In genomic region chr11:101581081-101581764, GRCm38 (mm10) we compare ENCODE assay signal across 22 mouse cellular contexts. TPM values are rescaled to one million over a fixed set of nuclear protein-coding genes. Genes with fewer than 3 reads are reported as not detected.
DNase-seq lines count a peak whose midpoint lies in the region; ATAC-seq lines count a peak whose summit lies in the region.
"Had no signal": no experiment of that assay in that cellular context is flagged by ENCODE, and none has a peak within 500 bp of the region (broad histone marks: within the 10 kb centered on the region; RNA-seq: fewer than 3 reads in every experiment).

No protein-coding gene starts in this region.

- H3K4me3 ChIP-seq in intestine, embryonic 14.5 days (ENCODE audit: low read depth, low read length), result no peak overlapping the region
- no peak overlapping the region for H3K4me3 ChIP-seq in intestine, embryonic 15.5 days (replicated peaks)
- H3K4me3 ChIP-seq in liver, embryonic 12.5 days, result no peak overlapping the region
- no peak overlapping the region for H3K4me3 ChIP-seq in hindbrain, embryonic 14.5 days (replicated peaks; ENCODE audit: low read length)

- no peak overlapping the region for H3K27ac ChIP-seq in intestine, embryonic 14.5 days (ENCODE audit: low read depth)
- no peak overlapping the region for H3K27ac ChIP-seq in intestine, embryonic 15.5 days
- H3K27ac ChIP-seq in liver, embryonic 12.5 days, result 0 out of 2 replicates have a peak overlapping the region, but pooled peaks have one; percentile 54
- no peak overlapping the region for H3K27ac ChIP-seq in hindbrain, embryonic 14.5 days
- H3K27ac ChIP-seq: hindbrain, embryonic 12.5 days; neural tube, embryonic 13.5 days had no signal

- no peak for ATAC-seq in intestine, embryonic 14.5 days (replicated peaks; ENCODE audit: low FRiP score, low TSS enrichment, low read depth)
- no peak for ATAC-seq in intestine, embryonic 15.5 days
- no peak for ATAC-seq in liver, embryonic 12.5 days
- peak; percentile 58; the same call in 1 of the 2 replicates for ATAC-seq in megakaryocyte, adult 5-6 weeks (ENCODE audit: poor library complexity, severe bottlenecking)
- no peak for ATAC-seq in hindbrain, embryonic 14.5 days (ENCODE audit: low FRiP score)
- ATAC-seq: forebrain, embryonic 16.5 days had no signal

- no peak for DNase-seq in intestine, embryonic 14.5 days (ENCODE audit: low spot score)
- peak; percentile 53 for DNase-seq in ZHBTc4 (ENCODE audit: low read depth, low spot score)
- no peak for DNase-seq in ovary, adult 18-20 months (ENCODE audit: low spot score)
- no peak for DNase-seq in hindbrain, embryonic 14.5 days (ENCODE audit: low spot score)
- DNase-seq in gastrocnemius, adult 8-10 months (ENCODE audit: low spot score in 2 of 2), result no peak
- DNase-seq: cerebellum, adult 9-11 months had no signal

- no peak overlapping the region for H3K9ac ChIP-seq in intestine, embryonic 14.5 days (ENCODE audit: low read length)
- no peak overlapping the region for H3K9ac ChIP-seq in intestine, embryonic 15.5 days
- H3K9ac ChIP-seq in liver, embryonic 12.5 days, result peak overlapping the region; percentile 39; the same call in 1 of the 2 replicates
- no peak overlapping the region for H3K9ac ChIP-seq in hindbrain, embryonic 14.5 days

- H3K4me2 ChIP-seq in intestine, embryonic 14.5 days (ENCODE audit: low read length), result peak overlapping the region; percentile 64; the same call in 1 of the 2 replicates
- H3K4me2 ChIP-seq in intestine, embryonic 15.5 days (replicated peaks), result no peak overlapping the region
- H3K4me2 ChIP-seq in liver, embryonic 12.5 days, result peak overlapping the region; percentile 74
- H3K4me2 ChIP-seq in hindbrain, embryonic 14.5 days (replicated peaks), result no peak overlapping the region

- no peaks in the 10 kb centered on the region for H3K4me1 ChIP-seq in intestine, embryonic 14.5 days (replicated peaks; ENCODE audit: control insufficient read depth, insufficient read depth, low read length)
- 0 out of 2 replicates have a peak, but pooled peaks cover 8% of the 10 kb centered on the region for H3K4me1 ChIP-seq in intestine, embryonic 15.5 days (replicated peaks)
- H3K4me1 ChIP-seq in liver, embryonic 12.5 days, result peaks cover 12% of the 10 kb centered on the region
- no peaks in the 10 kb centered on the region for H3K4me1 ChIP-seq in hindbrain, embryonic 14.5 days (replicated peaks; ENCODE audit: control insufficient read depth, insufficient read depth, low read length)

- H3K27me3 ChIP-seq in intestine, embryonic 14.5 days (replicated peaks; ENCODE audit: control insufficient read depth, insufficient read depth, low read length), result no peaks in the 10 kb centered on the region
- H3K27me3 ChIP-seq in intestine, embryonic 15.5 days (replicated peaks), result no peaks in the 10 kb centered on the region
- H3K27me3 ChIP-seq in liver, embryonic 12.5 days (replicated peaks), result no peaks in the 10 kb centered on the region
- H3K27me3 ChIP-seq in hindbrain, embryonic 14.5 days (ENCODE audit: control insufficient read depth, insufficient read depth, low read length), result no peaks in the 10 kb centered on the region
- H3K27me3 ChIP-seq: embryonic facial prominence, embryonic 15.5 days; hindbrain, embryonic 12.5 days; neural tube, embryonic 13.5 days had no signal

- no peaks in the 10 kb centered on the region for H3K9me3 ChIP-seq in intestine, embryonic 14.5 days (ENCODE audit: control insufficient read depth, low read length)
- H3K9me3 ChIP-seq in intestine, embryonic 15.5 days, result no peaks in the 10 kb centered on the region
- H3K9me3 ChIP-seq in liver, embryonic 12.5 days (replicated peaks), result no peaks in the 10 kb centered on the region
- H3K9me3 ChIP-seq in hindbrain, embryonic 14.5 days (ENCODE audit: control insufficient read depth, low read length), result no peaks in the 10 kb centered on the region
- H3K9me3 ChIP-seq: embryonic facial prominence, embryonic 15.5 days; hindbrain, embryonic 12.5 days; neural tube, embryonic 13.5 days had no signal

- peaks cover 49% of the 10 kb centered on the region for H3K36me3 ChIP-seq in intestine, embryonic 14.5 days (ENCODE audit: control insufficient read depth, insufficient read depth, low read length)
- H3K36me3 ChIP-seq in intestine, embryonic 15.5 days, result peaks cover 27% of the 10 kb centered on the region
- H3K36me3 ChIP-seq in liver, embryonic 12.5 days, result peaks cover 52% of the 10 kb centered on the region
- H3K36me3 ChIP-seq in hindbrain, embryonic 14.5 days (replicated peaks; ENCODE audit: control insufficient read depth, insufficient read depth), result peaks cover 54% of the 10 kb centered on the region

- WGBS in intestine, embryonic 14.5 days, result 71% methylated on average over 6 of the region's 6 CpGs
- WGBS in intestine, embryonic 15.5 days, result 68% methylated on average over 6 of the region's 6 CpGs
- WGBS in liver, embryonic 12.5 days (ENCODE audit: insufficient replicate concordance), result 59% methylated on average over 6 of the region's 6 CpGs
- 77% methylated on average over 6 of the region's 6 CpGs for WGBS in hindbrain, embryonic 14.5 days

RNA-seq across cellular contexts. Expression of gene Tmem106a, which starts 0.8 kb away (rescaled TPM):
- polyA plus RNA-seq in intestine, embryonic 14.5 days (2014; fragmentation: Nextera tagmentation; extraction: Ambion mirVana), result 7.6 and 8.9 TPM in 2 replicates
- polyA plus RNA-seq in intestine, embryonic 15.5 days (2015; fragmentation: Nextera tagmentation; extraction: Ambion mirVana), result 21.6 and 22.0 TPM in 2 replicates
- polyA plus RNA-seq in liver, embryonic 12.5 days (2016; fragmentation: Nextera tagmentation; extraction: Ambion mirVana), result 5.0 and 5.3 TPM in 2 replicates
- total RNA-seq in megakaryocyte, adult 5-6 weeks (2015), result 35.3 and 35.7 TPM in 2 replicates
- total RNA-seq in megakaryocyte, adult 5-6 weeks (2017), result 20.5 and 24.1 TPM in 2 replicates
- polyA plus RNA-seq in hindbrain, embryonic 14.5 days (2014; fragmentation: Nextera tagmentation; extraction: Ambion mirVana), result 4.7 and 4.8 TPM in 2 replicates
- 1 to 10 TPM in 2 of 4 experiments, under 1 TPM in 2; 0.61 to 1.8 (median 1.0) TPM for total RNA-seq in gastrocnemius, adult 8-10 months (2022)

RNA-seq across cellular contexts. Expression of gene Gm11634, which starts 17.8 kb away (rescaled TPM):
- not detected in 2 replicates for polyA plus RNA-seq in intestine, embryonic 14.5 days (2014; fragmentation: Nextera tagmentation; extraction: Ambion mirVana)
- not detected in 2 replicates for polyA plus RNA-seq in intestine, embryonic 15.5 days (2015; fragmentation: Nextera tagmentation; extraction: Ambion mirVana)
- not detected in 2 replicates for polyA plus RNA-seq in liver, embryonic 12.5 days (2016; fragmentation: Nextera tagmentation; extraction: Ambion mirVana)
- total RNA-seq in megakaryocyte, adult 5-6 weeks (2015), result not detected in 2 replicates
- total RNA-seq in megakaryocyte, adult 5-6 weeks (2017), result not detected in 2 replicates
- not detected in 2 replicates for polyA plus RNA-seq in hindbrain, embryonic 14.5 days (2014; fragmentation: Nextera tagmentation; extraction: Ambion mirVana)
- not detected for total RNA-seq in gastrocnemius, adult 8-10 months (2022)
- total RNA-seq: adrenal gland, postnatal 4 days; gastrocnemius, postnatal 4 days; heart, postnatal 10 days; left cerebral cortex, adult 18-20 months; left cerebral cortex, postnatal 36 days; MEL had no signal
- polyA plus RNA-seq: cortical plate, adult 2 months; embryonic facial prominence, embryonic 15.5 days; forebrain, embryonic 16.5 days; heart, embryonic 11.5 days; hindbrain, embryonic 12.5 days; midbrain, embryonic 11.5 days; neural tube, embryonic 13.5 days had no signal

RNA-seq across cellular contexts. Expression of gene Nbr1, which starts 29.3 kb away (rescaled TPM):
- 50.9 and 60.9 TPM in 2 replicates for polyA plus RNA-seq in intestine, embryonic 14.5 days (2014; fragmentation: Nextera tagmentation; extraction: Ambion mirVana)
- 57.0 and 61.2 TPM in 2 replicates for polyA plus RNA-seq in intestine, embryonic 15.5 days (2015; fragmentation: Nextera tagmentation; extraction: Ambion mirVana)
- polyA plus RNA-seq in liver, embryonic 12.5 days (2016; fragmentation: Nextera tagmentation; extraction: Ambion mirVana), result 45.1 and 47.9 TPM in 2 replicates
- total RNA-seq in megakaryocyte, adult 5-6 weeks (2015), result 32.4 and 33.9 TPM in 2 replicates
- total RNA-seq in megakaryocyte, adult 5-6 weeks (2017), result 53.6 and 60.7 TPM in 2 replicates
- 90.1 and 93.0 TPM in 2 replicates for polyA plus RNA-seq in hindbrain, embryonic 14.5 days (2014; fragmentation: Nextera tagmentation; extraction: Ambion mirVana)
- total RNA-seq in gastrocnemius, adult 8-10 months (2022), result 10 to 100 TPM; 61.4 to 66.8 (median 65.4) TPM

RNA-seq across cellular contexts. Expression of gene Brca1, which starts 29.5 kb away (rescaled TPM):
- 13.3 and 17.1 TPM in 2 replicates for polyA plus RNA-seq in intestine, embryonic 14.5 days (2014; fragmentation: Nextera tagmentation; extraction: Ambion mirVana)
- 8.4 and 10.2 TPM in 2 replicates for polyA plus RNA-seq in intestine, embryonic 15.5 days (2015; fragmentation: Nextera tagmentation; extraction: Ambion mirVana)
- 17.2 and 17.4 TPM in 2 replicates for polyA plus RNA-seq in liver, embryonic 12.5 days (2016; fragmentation: Nextera tagmentation; extraction: Ambion mirVana)
- total RNA-seq in megakaryocyte, adult 5-6 weeks (2015), result 15.3 and 15.9 TPM in 2 replicates
- 26.8 and 34.8 TPM in 2 replicates for total RNA-seq in megakaryocyte, adult 5-6 weeks (2017)
- polyA plus RNA-seq in hindbrain, embryonic 14.5 days (2014; fragmentation: Nextera tagmentation; extraction: Ambion mirVana), result 3.2 TPM in 2 replicates
- under 1 TPM in 2 of 4 experiments, not detected in 2; 0.07 to 0.11 TPM for total RNA-seq in gastrocnemius, adult 8-10 months (2022)

RNA-seq across cellular contexts. Expression of gene Rdm1, which starts 45.8 kb away (rescaled TPM):
- polyA plus RNA-seq in intestine, embryonic 14.5 days (2014; fragmentation: Nextera tagmentation; extraction: Ambion mirVana), result 30.8 and 44.8 TPM in 2 replicates
- polyA plus RNA-seq in intestine, embryonic 15.5 days (2015; fragmentation: Nextera tagmentation; extraction: Ambion mirVana), result 34.5 and 35.8 TPM in 2 replicates
- 11.8 and 12.4 TPM in 2 replicates for polyA plus RNA-seq in liver, embryonic 12.5 days (2016; fragmentation: Nextera tagmentation; extraction: Ambion mirVana)
- 22.6 and 28.8 TPM in 2 replicates for total RNA-seq in megakaryocyte, adult 5-6 weeks (2015)
- total RNA-seq in megakaryocyte, adult 5-6 weeks (2017), result 18.1 and 23.1 TPM in 2 replicates
- 13.7 and 16.6 TPM in 2 replicates for polyA plus RNA-seq in hindbrain, embryonic 14.5 days (2014; fragmentation: Nextera tagmentation; extraction: Ambion mirVana)
- total RNA-seq in gastrocnemius, adult 8-10 months (2022), result 10 to 100 TPM; 29.7 to 40.5 (median 33.7) TPM

Comparison
In these comparisons a context has a peak if more than half of its experiments do, and no peak if none do; other contexts are left out.
1. H3K4me2 ChIP-seq: peak in intestine, embryonic 14.5 days (single experiment) and liver, embryonic 12.5 days (single experiment); none in intestine, embryonic 15.5 days (single experiment) and hindbrain, embryonic 14.5 days (single experiment).